Mouse (Mus musculus): ENCODE measurements around the gene Oaz1.

Oaz1 gene

GRCm38 (mm10) chr10:80826151-80827062, at the start of gene Oaz1:
Oaz1 (plus strand) TSS chr10:80826656.
- DNase-seq (ENCODE audit: low read depth, low spot score), result peak; percentile 100

GRCm38 (mm10) chr10:80777123-80777522, 49.3 kb upstream of the Oaz1 start:
- DNase-seq (ENCODE audit: low read depth, low spot score), result no peak

GRCm38 (mm10) chr10:80779565-80779964, 46.9 kb upstream of the Oaz1 start:
- no peak for DNase-seq (ENCODE audit: low read depth, low spot score)

- DNase-seq (ENCODE audit: low read depth, low spot score), result no peak
These were observed 42.2 kb upstream of the Oaz1 start for GRCm38 (mm10) chr10:80784302-80784701.

GRCm38 (mm10) chr10:80784871-80785270, 41.6 kb upstream of the Oaz1 start:
- no peak for DNase-seq (ENCODE audit: low read depth, low spot score)

- no peak for DNase-seq (ENCODE audit: low read depth, low spot score)
These were observed 40.5 kb upstream of the Oaz1 start for GRCm38 (mm10) chr10:80785963-80786362.

GRCm38 (mm10) chr10:80787517-80787916, 38.9 kb upstream of the Oaz1 start:
- DNase-seq (ENCODE audit: low read depth, low spot score), result no peak

GRCm38 (mm10) chr10:80790761-80791404, 35.6 kb upstream of the Oaz1 start:
- DNase-seq (ENCODE audit: low read depth, low spot score), result no peak

GRCm38 (mm10) chr10:80791476-80792174, 34.8 kb upstream of the Oaz1 start:
- DNase-seq (ENCODE audit: low read depth, low spot score), result peak; percentile 52

GRCm38 (mm10) chr10:80792175-80793032, 34.1 kb upstream of the Oaz1 start:
- DNase-seq (ENCODE audit: low read depth, low spot score), result peak; percentile 44

- DNase-seq (ENCODE audit: low read depth, low spot score), result no peak
These were observed 33.2 kb upstream of the Oaz1 start for GRCm38 (mm10) chr10:80793033-80793784.

- no peak for DNase-seq (ENCODE audit: low read depth, low spot score)
These were observed 32.7 kb upstream of the Oaz1 start for GRCm38 (mm10) chr10:80793803-80794202.

- DNase-seq (ENCODE audit: low read depth, low spot score), result no peak
These were observed 31.7 kb upstream of the Oaz1 start for GRCm38 (mm10) chr10:80794750-80795149.

- DNase-seq (ENCODE audit: low read depth, low spot score), result no peak
These were observed 30.1 kb upstream of the Oaz1 start for GRCm38 (mm10) chr10:80796307-80796848.

- DNase-seq (ENCODE audit: low read depth, low spot score), result no peak
These were observed 29.0 kb upstream of the Oaz1 start for GRCm38 (mm10) chr10:80797186-80798149.

GRCm38 (mm10) chr10:80798150-80799006, 28.1 kb upstream of the Oaz1 start, which contains the start of the genes Sf3a2 and Plekhj1:
Sf3a2 (plus strand) TSS chr10:80798198.
Plekhj1 (minus strand) TSS chr10:80798626.
- peak; percentile 98 for DNase-seq (ENCODE audit: low read depth, low spot score)

- no peak for DNase-seq (ENCODE audit: low read depth, low spot score)
These were observed 27.3 kb upstream of the Oaz1 start for GRCm38 (mm10) chr10:80799070-80799566.
